Mouse (Mus musculus): ENCODE data around the gene Ubxn11.
A peak's percentile ranks its signal among the peaks of the same experiment; 100 is the strongest.

Gene Ubxn11

DNA sequence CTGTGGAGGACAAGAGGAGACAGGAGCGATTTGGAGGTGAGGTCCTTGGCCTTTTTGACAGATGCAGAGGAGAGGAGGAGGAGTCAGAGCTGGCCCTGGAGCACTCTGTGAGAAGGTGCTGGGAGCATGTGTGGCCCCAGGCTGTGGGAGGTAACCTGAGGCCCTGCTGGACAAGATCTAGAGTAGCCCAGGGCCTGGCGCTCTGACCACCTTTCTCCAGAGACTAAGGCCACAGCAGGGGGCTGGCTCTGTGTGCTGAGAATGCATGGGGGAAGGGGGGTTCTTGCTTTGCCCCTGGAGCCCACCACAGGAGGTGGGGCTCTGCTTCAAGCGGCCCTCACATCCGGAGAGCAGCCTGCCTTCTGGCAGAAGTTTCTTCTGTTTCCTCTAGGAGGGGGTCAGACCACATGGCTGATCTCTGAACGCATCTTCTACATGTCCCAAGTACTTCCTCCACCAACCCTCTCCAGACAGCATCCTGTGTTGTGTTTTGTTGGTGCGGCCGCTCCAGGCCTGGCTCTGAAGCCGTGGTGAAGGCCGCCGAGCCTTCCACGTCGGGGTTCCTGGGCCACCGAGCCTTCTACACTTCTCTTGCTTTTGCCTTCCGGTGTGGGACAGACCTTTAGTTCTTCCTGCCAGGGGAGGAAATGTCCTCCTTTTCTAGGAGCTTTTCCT, 15.9 kb downstream of the Ubxn11 start:
- no peak for DNase-seq (ENCODE audit: inconsistent age in 2 of 2, low spot score in 1 of 2)

DNA sequence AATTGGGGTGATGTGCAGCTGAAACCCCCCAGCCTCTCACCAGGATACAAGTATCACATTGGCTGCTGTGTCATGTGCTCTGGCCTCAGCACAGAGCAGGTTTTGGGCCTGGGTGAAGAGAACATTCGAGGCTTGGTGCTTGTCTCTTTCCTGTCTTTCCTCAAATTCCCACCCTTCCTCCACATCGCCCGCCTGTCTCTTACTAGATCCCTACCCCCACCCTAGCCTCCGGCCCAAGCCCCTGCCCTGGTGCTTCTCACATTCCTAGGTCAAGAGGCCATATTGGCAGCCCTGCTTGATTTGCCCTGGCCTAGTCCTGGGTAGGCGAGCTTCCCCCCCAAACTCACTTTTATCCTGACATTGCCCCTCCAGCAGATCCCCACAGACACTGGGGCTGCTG, 16.7 kb downstream of the Ubxn11 start:
- no peak for DNase-seq (ENCODE audit: inconsistent age in 2 of 2, low spot score in 1 of 2)

DNA sequence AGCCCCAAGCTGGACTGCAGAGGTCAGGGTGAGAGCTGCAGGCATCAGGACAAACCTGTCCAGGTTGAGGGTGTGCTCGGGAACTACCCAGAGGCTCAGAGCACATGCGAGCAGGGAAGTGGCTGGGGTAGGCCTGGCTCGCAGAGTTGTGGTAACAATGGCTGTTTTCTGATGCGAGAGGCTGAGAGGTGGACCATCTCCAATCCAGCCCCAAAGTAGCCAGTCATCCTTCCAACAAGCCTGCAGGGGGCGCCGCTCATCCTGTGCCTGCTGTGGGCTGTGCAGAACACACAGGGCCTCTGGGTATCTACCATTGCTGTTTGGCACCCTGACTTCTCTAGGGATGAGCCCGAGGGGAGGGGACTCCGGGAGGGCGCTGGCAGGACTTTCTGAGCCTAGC, 17.3 kb downstream of the Ubxn11 start:
- peak; percentile 27 to 44 for DNase-seq (ENCODE audit: inconsistent age in 2 of 2, low spot score in 1 of 2)

DNA sequence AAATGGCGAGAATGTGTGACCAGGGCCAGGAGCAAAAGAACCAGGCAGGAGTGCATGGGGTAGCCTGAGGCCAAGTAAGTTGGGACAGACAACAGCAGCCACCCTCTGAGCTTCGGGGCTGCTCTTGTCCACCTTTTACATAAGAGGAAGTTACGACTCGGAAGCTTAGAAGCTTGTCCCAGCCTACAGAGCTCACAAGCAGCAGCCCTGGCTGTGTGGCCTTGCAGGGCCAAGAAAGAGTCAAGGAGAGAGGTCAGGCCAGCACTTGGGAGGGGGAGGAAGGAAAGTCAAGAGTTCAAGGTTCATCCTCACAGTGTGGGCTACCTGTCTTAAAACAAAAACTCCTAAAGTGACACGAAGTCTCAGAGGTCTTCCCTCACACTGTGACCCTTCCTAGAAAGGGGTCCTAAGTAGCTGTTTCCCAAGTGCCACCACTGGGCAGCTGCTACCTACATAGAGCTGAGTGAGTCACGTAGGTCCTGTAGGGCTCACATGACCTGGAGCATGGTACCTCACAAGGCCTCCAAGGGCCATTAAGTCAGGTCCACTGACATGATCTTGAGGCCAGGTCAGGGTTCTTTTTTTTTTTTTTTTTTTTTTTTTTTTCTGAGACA, 17.9 kb downstream of the Ubxn11 start:
- DNase-seq (ENCODE audit: inconsistent age in 2 of 2, low spot score in 1 of 2) = peak in 1 of 2 experiments; percentile 59

DNA sequence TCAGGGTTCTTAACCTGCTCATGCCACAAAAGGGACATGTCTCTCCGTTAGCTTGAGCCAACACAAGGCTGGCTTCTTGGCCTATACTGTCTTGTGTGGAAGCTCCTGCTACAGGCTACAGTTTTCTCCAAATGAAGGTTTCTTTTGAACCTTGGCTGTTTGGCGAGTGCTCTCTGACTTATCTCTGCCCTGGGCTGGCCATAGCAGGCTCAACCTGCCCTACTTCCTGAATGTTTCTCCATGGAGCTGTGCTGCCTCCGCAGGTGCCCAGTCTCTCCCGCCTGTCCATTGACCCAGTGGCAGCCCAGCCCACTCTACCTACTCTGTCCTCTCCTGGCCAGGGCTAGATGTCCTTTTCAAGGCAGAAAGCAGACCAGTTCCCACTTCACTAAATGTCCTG, 18.5 kb downstream of the Ubxn11 start:
- no peak for DNase-seq (ENCODE audit: inconsistent age in 2 of 2, low spot score in 1 of 2)

DNA sequence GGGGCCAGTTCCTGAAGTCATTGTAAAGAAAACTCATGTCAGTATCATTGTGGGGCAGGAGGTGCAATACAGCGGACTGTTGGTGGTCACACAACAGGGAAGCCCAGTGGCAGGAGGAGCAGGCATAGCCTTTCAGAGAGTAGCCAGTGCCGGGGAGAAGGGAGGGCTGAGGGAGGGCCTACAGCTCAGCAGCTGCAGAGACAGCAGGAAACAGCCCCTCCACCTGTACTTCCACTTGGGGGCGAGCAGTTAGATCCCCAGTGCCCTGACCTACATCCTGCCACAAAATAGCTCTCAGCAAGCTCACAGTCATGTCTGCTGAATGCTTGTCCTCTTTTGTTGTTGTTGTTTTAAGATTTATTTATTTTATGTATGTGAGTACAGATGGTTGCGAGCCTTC, 19.2 kb downstream of the Ubxn11 start:
- DNase-seq (ENCODE audit: inconsistent age in 2 of 2, low spot score in 1 of 2) = no peak

DNA sequence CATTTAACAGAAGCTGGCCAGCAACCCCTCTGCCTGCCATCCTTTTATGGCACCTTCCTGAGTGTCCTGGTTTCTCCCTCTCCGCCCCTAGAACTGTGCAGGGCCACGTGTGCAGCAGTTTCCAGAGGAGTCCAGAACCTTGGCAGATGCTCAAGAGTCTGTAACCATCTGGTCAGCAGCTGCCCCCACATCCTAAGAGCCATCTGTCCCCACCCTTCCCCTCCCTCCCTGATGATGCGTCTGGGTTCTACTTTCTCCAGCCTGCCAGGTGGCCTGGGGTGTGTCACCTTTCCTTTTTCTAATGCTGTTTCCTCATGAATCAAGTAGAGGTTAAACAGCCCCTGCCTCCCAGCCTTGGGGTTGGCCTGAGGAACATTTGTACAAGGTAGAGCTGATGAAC, 19.9 kb downstream of the Ubxn11 start:
- DNase-seq (ENCODE audit: inconsistent age in 2 of 2, low spot score in 1 of 2) = peak in 1 of 2 experiments; percentile 33

DNA sequence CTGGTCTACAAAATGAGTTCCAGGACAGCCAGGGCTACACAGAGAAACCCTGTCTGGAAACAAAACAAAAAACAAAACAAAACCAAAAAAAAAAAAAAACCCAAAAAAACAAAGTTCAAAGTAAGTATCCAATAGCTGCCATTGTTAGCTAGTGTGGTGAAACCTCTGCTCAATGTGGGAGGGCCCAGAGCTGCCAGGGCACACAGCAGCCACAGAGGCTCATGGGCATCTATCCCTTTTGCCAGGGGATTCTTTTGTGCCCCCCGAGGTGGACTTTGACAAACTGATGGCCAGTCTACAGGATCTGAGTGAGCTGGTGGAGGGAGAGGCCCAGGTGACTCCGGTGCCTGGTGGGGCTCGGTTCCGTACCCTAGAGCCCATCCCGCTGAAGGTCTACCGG, 20.8 kb downstream of the Ubxn11 start:
- DNase-seq (ENCODE audit: inconsistent age in 2 of 2, low spot score in 1 of 2) = no peak

DNA sequence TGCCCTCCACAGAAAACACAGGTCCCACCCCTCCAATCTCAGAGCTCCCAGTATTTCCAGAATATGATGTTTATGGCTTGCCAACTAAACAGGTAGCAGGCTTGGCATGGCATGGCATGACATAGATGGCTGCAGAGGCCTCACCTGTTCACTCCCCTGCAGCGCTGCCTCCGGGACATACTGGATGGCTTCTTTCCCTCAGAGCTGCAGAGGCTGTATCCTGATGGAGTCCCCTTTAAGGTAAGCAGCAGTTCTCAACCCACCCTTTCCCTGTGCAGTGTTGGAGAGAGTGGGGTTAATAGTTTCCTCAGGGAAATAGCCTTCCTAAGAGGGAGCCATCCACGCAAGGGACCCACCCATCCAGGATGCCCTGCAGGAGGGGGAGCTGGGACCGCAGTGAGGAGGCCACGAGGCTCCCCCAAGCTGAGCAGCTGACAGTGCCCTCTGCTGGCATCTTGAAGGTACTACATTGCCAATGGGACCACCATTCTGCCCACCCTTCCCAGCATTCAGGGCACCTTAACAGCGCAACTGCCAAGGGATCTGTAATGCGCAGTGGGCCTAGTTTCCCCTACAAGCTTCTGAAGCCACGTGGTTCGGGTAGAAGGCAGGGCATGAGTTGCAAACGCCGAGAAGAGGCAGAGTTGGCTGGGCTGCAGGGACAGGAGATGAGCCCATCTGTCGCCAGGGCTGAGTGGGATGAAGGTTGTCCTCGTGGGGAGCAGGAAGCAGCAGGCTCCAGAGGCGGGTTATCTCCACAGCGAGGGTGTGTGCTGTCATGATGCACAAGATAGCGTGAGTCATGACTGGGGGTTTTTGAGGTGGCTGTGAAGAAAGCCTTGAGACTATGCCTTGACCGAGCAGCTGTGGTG, 21.5 kb downstream of the Ubxn11 start:
- peak; percentile 82 to 91 for DNase-seq (ENCODE audit: inconsistent age in 2 of 2, low spot score in 1 of 2)

DNA sequence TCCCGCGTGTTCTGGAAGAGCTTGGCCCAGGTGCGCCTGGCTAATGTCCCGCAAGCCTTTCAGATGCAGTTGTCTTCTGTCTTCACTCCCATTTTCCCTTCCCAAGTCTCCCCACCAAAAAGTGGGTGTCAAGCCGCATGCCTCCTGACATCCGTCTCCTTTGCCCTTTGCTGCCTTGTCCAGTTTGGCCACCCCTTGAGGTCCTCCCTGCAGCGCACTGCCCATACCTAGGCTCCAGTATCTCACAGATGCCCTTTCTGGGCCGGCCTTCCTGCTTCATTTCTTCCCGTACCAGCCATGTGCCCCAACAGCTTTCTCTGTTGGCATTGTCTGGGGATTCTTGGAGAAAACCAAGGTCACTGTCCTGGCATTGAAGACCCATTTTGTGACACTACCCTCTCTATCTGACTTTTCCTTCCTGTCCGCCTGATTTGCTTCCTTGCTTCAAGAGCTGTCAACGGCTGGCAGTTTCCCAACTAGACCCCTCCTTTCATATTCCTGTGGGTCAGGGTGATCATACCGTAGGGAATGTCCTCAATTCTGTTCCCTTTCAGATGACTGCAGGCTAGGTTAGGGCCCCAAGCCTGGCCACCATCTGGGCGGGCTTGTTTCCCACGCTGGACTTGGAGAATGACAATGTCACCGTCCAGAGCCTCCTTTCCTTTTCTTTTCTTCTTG, 23.2 kb downstream of the Ubxn11 start:
- peak; percentile 18 to 55 for DNase-seq (ENCODE audit: inconsistent age in 2 of 2, low spot score in 1 of 2)

DNA sequence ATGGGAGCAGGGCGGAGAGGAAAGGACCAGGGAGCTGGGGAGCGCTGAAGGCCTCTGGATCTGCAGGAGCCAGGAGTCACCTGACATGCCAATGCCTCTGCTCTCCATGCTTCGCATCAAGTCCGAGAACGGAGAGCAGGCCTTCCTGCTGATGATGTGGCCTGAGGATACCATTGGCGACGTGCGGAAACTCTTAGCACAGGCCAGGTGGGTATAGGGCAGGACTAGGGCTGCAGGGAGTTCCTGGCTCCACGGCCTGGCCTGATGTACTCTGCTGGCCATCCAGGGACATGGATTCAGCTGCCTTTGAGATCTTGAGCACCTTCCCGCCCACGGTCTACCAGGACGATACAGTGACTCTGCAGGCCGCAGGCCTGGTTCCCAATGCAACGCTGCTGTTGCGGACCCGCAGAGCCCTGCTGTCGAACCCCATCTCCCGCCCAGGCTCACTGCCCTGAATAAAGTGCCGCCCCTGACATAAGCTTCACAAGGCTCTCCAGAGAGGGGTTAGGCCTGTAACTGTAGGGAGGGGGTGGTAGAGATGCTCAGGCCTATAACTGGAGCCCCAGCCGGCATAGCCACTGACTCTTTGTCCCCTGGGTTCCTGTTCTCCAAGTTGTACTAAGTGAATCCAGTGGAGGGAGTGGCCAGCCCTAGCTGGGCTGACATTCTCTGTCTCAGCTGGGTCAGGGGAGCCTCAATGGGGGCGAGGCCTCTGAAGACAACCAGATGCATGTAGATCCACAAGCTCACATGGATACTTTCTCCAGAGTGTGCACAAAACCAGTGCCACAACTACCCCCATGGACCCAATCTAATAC, 24.1 kb downstream of the Ubxn11 start:
- DNase-seq (ENCODE audit: inconsistent age in 2 of 2, low spot score in 1 of 2) = peak in 1 of 2 experiments; percentile 24

DNA sequence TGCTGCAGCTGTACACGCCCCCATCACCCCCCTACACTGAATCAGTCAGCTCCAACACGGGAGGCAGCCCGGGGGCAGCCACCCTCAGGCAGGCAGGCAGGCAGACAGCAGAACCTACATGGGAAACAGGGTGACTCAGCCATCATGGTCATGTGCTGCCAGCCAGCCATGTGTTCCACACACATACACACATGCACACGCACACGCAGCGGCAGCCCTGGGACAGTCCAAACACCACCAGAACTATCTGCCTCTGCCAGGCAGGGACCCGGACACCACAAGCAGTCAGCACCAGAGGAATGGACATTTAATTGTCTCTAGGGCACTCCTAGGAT, 24.7 kb downstream of the Ubxn11 start:
- DNase-seq (ENCODE audit: inconsistent age in 2 of 2, low spot score in 1 of 2) = peak in 1 of 2 experiments; percentile 46

DNA sequence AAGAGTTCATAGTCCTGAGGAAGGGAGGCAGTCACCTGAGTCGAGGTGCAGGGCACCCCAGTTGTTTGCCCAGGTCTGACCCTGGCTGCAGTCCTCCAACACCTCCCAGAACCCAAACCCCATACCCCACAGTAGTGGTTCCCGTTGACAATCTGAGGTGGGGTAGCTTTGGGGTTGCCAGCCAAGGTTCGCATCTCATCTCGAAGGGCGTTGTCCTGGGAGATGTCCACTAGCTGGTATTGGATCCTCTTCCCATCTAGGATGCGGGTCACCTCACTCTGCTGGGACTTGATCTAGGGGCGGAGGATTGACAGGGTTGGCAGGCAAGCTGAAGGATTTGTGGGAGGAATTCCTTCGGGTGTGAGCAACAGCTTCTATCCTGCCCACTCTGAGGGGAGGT, 25.4 kb downstream of the Ubxn11 start:
- peak; percentile 22 to 40 for DNase-seq (ENCODE audit: inconsistent age in 2 of 2, low spot score in 1 of 2)

DNA sequence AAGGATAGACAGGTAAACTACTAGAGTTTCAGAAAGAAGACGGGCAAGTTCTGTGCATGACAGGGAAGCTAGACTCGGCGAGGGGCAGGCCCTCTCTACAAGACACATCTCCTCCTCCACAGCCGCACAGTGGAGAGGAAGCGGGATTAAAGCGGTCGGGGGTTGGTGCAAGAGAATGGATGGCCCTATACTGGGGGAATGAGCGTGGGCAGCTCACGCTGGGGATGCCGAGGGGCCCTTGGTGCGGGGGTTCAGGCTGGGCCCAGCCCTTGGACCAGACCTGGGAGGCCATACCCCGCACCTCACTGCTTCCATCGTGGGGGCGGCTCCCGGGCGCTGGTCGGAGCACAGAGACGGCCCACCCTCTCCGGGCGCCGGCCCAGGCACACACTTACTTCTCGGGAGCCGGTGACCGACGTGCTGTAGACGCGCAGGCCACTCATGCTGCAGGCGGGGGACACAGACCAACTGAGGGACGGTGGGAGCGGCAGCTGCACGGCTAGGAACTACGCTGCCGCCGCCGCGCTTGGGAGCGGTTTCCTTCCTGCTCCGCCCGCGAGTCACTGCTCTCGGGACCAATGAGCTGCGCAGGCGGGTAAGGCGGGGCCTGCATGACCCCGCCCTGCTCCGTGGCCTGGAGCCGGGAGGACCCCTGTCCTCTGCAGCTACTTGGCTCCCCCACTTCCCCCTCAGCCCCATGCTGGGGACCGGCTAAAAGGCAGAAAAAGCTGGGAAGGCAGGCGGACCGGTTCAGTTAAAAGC, 26.0 kb downstream of the Ubxn11 start, which contains the start of gene Sh3bgrl3:
TSS of gene Sh3bgrl3 (minus strand) at position 569 of the 762 bp plus-strand sequence.
- peak; percentile 91 to 96 for DNase-seq (ENCODE audit: inconsistent age in 2 of 2, low spot score in 1 of 2)

DNA sequence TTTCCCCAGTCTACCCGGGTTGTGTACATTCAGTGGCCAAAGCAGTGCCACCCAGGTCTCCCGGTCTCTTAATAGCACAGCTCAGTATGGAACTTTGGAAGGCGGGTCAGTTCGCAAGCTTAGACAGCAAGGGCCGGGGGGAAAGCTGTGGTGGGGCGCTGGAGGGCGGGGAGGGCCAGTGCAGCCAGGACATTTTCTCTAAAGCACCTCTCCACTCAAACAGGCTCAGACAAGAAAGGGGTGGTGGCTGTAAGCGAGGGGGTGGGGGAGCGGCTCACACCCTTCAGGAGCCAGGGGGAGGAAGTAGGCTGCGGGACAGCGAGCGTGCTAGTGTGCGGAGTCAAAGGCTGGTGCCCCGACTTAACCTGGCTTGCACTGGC, 26.6 kb downstream of the Ubxn11 start:
- DNase-seq (ENCODE audit: inconsistent age in 2 of 2, low spot score in 1 of 2) = peak in 1 of 2 experiments; percentile 25

DNA sequence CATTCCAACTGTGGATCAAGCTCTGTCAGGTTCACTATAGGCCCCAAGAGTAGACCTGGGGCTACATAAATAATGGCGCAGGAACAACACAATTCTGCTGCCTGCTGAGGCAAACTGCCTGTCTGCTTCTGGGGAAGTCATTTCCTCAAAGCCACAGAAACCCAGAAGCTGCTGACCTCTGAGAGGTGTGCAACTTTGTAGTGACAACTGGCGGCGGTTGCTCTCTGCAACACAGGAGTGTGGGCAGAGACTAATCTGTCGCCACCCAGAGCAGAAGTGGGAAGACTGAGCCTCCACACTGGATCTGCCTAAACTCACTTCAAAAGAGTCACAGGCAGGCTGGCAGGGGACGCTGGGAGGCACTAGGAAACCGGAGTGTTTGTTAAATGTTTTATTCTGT, 27.1 kb downstream of the Ubxn11 start:
- no peak for DNase-seq (ENCODE audit: inconsistent age in 2 of 2, low spot score in 1 of 2)

DNA sequence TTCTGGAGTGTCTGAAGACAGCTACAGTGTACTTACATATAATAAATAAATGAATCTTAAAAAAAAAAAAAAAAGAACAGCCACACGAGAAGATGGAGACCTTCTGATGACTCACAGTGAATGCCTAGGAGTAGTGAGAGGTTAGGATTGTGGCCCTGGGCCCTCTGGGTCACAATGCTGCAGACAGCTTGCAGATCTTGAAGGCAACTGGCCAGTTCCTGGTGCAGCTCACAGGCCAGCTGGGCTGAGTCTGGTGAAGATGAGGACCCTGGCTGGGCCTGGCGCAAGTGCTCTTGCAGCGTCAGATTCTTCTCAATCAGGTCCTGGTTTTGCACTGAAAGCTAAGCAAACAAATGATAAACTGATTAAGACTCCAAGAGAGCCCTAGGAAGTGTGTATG, 29.7 kb downstream of the Ubxn11 start:
- DNase-seq (ENCODE audit: inconsistent age in 2 of 2, low spot score in 1 of 2) = no peak

DNA sequence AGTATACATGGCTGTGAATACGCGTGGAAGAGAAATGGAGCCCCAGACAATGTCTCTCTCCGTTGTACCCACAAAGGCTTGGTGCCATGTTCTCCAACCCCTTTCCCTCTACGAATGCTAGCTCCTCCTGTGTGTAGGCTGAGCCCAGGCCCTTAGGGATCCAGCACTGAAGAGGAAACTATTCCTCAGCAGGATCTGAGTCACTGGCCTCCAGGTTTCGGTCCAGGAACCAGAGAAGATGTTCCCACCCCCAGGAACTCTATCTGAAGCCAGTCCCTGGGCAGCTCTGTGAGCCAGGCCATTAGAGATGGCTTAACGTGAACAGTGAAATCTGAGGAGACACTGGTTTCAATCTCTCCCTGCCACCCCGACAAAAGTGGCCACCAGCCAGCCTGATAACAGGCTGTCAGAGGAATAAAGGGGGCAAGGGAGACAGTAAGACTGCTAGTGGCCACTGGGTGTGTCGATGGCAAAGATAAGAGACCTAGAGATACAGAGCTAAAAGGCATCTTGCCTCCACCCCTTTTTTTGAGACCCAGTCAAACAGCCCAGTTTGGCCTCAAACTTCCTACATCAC, 30.2 kb downstream of the Ubxn11 start:
- DNase-seq (ENCODE audit: inconsistent age in 2 of 2, low spot score in 1 of 2) = no peak

DNA sequence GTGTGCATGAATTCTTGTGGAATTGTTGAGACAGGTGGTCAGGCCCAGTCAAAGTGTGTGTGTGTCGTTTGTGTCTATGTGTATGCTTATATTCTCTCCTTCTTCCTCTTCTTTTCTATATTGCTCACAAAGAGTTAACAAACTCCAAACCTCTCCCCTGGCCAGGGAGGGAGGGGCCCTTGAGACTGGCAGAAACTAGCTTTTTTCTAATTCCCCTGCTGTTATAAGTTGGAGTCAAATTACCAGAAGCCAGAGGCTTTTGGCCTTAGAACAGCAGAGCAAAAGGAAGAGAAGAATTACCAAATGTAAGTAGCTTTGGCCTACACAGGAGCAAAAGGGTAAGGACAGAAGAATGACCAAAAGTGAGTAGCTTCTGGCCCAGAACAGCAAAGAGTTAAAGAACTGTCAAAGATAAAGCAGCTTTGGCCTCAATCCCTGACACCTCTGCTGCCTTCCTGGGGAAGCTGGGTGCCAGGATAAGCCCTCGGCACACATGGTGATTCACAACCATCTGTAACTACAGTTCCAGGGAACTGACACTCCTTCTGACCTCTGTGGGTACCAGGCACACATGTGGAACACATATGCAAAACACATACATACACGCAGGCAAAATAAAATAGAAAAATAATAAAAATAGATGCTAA, 34.0 kb downstream of the Ubxn11 start:
- DNase-seq (ENCODE audit: inconsistent age in 2 of 2, low spot score in 1 of 2) = no peak
